Mouse (Mus musculus) heart, embryonic 10.5 days (tissue): Measurements from ENCODE around the gene C8a. TPM values are rescaled to one million over a fixed set of nuclear protein-coding genes. Genes with fewer than 3 reads are reported as not detected.

ENCODE experiments used
- DNase-seq: peaks from one replicate; pipeline ENCODE4 v3.0.0-alpha.2; 2017; ENCODE audit warnings: low spot score
- H3K27ac ChIP-seq: fragments of 300-500 bp; sonication (generic); 2 replicates; pipeline ENCODE4 v1.5.1; 2016; ENCODE audit warnings: mild to moderate bottlenecking
- H3K27me3 ChIP-seq: fragments of 300-500 bp; sonication (generic); 2 replicates; pipeline ENCODE4 v1.6.1; 2016; ENCODE audit warnings: mild to moderate bottlenecking; ENCODE audit not compliant: poor library complexity, insufficient read depth, severe bottlenecking
- H3K36me3 ChIP-seq: fragments of 300-500 bp; sonication (generic); 2 replicates; pipeline ENCODE4 v1.6.1; 2016; ENCODE audit warnings: mild to moderate bottlenecking, moderate library complexity
- H3K4me1 ChIP-seq: fragments of 300-500 bp; sonication (generic); 2 replicates; pipeline ENCODE4 v1.6.1; 2016; ENCODE audit warnings: mild to moderate bottlenecking
- H3K4me3 ChIP-seq: fragments of 300-500 bp; sonication (generic); 2 replicates; pipeline ENCODE4 v1.5.1; 2016; ENCODE audit warnings: mild to moderate bottlenecking, moderate library complexity
- H3K9me3 ChIP-seq: fragments of 300-500 bp; sonication (generic); 2 replicates; pipeline ENCODE4 v1.6.1; 2016; ENCODE audit warnings: mild to moderate bottlenecking, moderate library complexity
- WGBS: fragments of 180-500 bp; shearing (Covaris S2); methylation state at CpG from one replicate; pipeline ENCODE4 v1.1.7; 2016; 5-methylcytosine and 5-hydroxymethylcytosine counted together
- polyA plus RNA-seq: library from polyadenylated mRNA; unstranded; fragments of >200 nt; fragmentation: Nextera tagmentation; extraction: Ambion mirVana; gene quantifications from 2 replicates; pipeline ENCODE4 v1.2.1, GENCODE M21; 2016

Gene C8a
- polyA plus RNA-seq, 1 experiment from 2014 or later = 1.1 TPM

GRCm38 (mm10) chr4:104887486-104887885, 11.3 kb upstream of the C8a start:
- Histone ChIP-seq H3K4me3 (no peak overlapping the region), H3K4me1 (peaks cover 7% of the 10 kb centered on the region), H3K36me3 (no peaks in the 10 kb centered on the region), H3K27ac (no peak overlapping the region), H3K27me3 (peaks cover 14% of the 10 kb centered on the region; the same call in 1 of the 2 replicates), H3K9me3 (no peaks in the 10 kb centered on the region)
- 79% methylated on average over 9 of the region's 9 CpGs for WGBS
- DNase-seq = no peak

GRCm38 (mm10) chr4:104875832-104876231, 366 bp downstream of the C8a start:
- Histone ChIP-seq H3K27me3 (no peaks in the 10 kb centered on the region), H3K36me3 (no peaks in the 10 kb centered on the region), H3K9me3 (no peaks in the 10 kb centered on the region), H3K4me3 (no peak overlapping the region), H3K4me1 (no peaks in the 10 kb centered on the region), H3K27ac (no peak overlapping the region)
- WGBS = 68% methylated on average over 4 of the region's 4 CpGs
- no peak for DNase-seq

- WGBS = 85% methylated on average over 5 of the region's 5 CpGs
- no peak for DNase-seq
- Histone ChIP-seq H3K4me1 (no peaks in the 10 kb centered on the region), H3K27ac (no peak overlapping the region), H3K4me3 (no peak overlapping the region), H3K36me3 (no peaks in the 10 kb centered on the region), H3K27me3 (no peaks in the 10 kb centered on the region; the same call in 1 of the 2 replicates), H3K9me3 (no peaks in the 10 kb centered on the region)
Measured at GRCm38 (mm10) chr4:104870196-104870595, 6.0 kb downstream of the C8a start.

GRCm38 (mm10) chr4:104869581-104869980, 6.6 kb downstream of the C8a start:
- no peaks in the 10 kb centered on the region for H3K36me3 ChIP-seq
- H3K27ac ChIP-seq = no peak overlapping the region
- H3K9me3 ChIP-seq = no peaks in the 10 kb centered on the region
- no peaks in the 10 kb centered on the region; the same call in 1 of the 2 replicates for H3K27me3 ChIP-seq
- no peak for DNase-seq
- H3K4me1 ChIP-seq = no peaks in the 10 kb centered on the region
- no peak overlapping the region for H3K4me3 ChIP-seq

GRCm38 (mm10) chr4:104864397-104864796, 11.8 kb downstream of the C8a start:
- H3K27me3 ChIP-seq = no peaks in the 10 kb centered on the region
- H3K4me1 ChIP-seq = no peaks in the 10 kb centered on the region
- H3K9me3 ChIP-seq = no peaks in the 10 kb centered on the region
- no peak overlapping the region for H3K4me3 ChIP-seq
- 84% methylated on average over 1 of the region's 1 CpGs for WGBS
- DNase-seq = no peak
- no peaks in the 10 kb centered on the region for H3K36me3 ChIP-seq
- no peak overlapping the region for H3K27ac ChIP-seq

GRCm38 (mm10) chr4:104861241-104861640, 15.0 kb downstream of the C8a start:
- H3K4me1 ChIP-seq = no peaks in the 10 kb centered on the region
- H3K36me3 ChIP-seq = no peaks in the 10 kb centered on the region
- no peak overlapping the region for H3K4me3 ChIP-seq
- no peak overlapping the region for H3K27ac ChIP-seq
- H3K27me3 ChIP-seq = no peaks in the 10 kb centered on the region
- 79% methylated on average over 8 of the region's 8 CpGs for WGBS
- no peak for DNase-seq
- H3K9me3 ChIP-seq = no peaks in the 10 kb centered on the region

- WGBS = 65% methylated on average over 4 of the region's 4 CpGs
- Histone ChIP-seq H3K4me3 (no peak overlapping the region), H3K4me1 (no peaks in the 10 kb centered on the region), H3K27me3 (no peaks in the 10 kb centered on the region), H3K36me3 (no peaks in the 10 kb centered on the region), H3K27ac (no peak overlapping the region), H3K9me3 (no peaks in the 10 kb centered on the region)
- DNase-seq = no peak
Measured at GRCm38 (mm10) chr4:104857823-104858222, 18.4 kb downstream of the C8a start.

GRCm38 (mm10) chr4:104857029-104857428, 19.2 kb downstream of the C8a start, which contains the start of gene Gm17662:
TSS of gene Gm17662 (plus strand) at chr4:104857329.
- Histone ChIP-seq H3K4me1 (no peaks in the 10 kb centered on the region), H3K9me3 (no peaks in the 10 kb centered on the region), H3K27me3 (no peaks in the 10 kb centered on the region), H3K27ac (no peak within 1 kb of the TSS), H3K4me3 (no peak within 1 kb of the TSS), H3K36me3 (no peaks in the 10 kb centered on the region)
- 58% methylated on average over 1 of the region's 1 CpGs for WGBS
- no peak for DNase-seq

GRCm38 (mm10) chr4:104855216-104855615, 21.0 kb downstream of the C8a start:
- Histone ChIP-seq H3K27ac (no peak overlapping the region), H3K4me3 (no peak overlapping the region), H3K4me1 (no peaks in the 10 kb centered on the region), H3K9me3 (no peaks in the 10 kb centered on the region), H3K27me3 (no peaks in the 10 kb centered on the region), H3K36me3 (no peaks in the 10 kb centered on the region)
- 81% methylated on average over 2 of the region's 2 CpGs for WGBS
- DNase-seq = no peak

- no peaks in the 10 kb centered on the region for H3K36me3 ChIP-seq
- H3K4me3 ChIP-seq = no peak overlapping the region
- no peaks in the 10 kb centered on the region for H3K9me3 ChIP-seq
- no peaks in the 10 kb centered on the region for H3K4me1 ChIP-seq
- no peaks in the 10 kb centered on the region for H3K27me3 ChIP-seq
- DNase-seq = no peak
- no peak overlapping the region for H3K27ac ChIP-seq
- WGBS = 72% methylated on average over 4 of the region's 4 CpGs
Measured at GRCm38 (mm10) chr4:104843546-104843945, 32.7 kb downstream of the C8a start.

GRCm38 (mm10) chr4:104842204-104842603, 34.0 kb downstream of the C8a start:
- Histone ChIP-seq H3K27ac (no peak overlapping the region), H3K9me3 (no peaks in the 10 kb centered on the region), H3K36me3 (no peaks in the 10 kb centered on the region), H3K4me3 (no peak overlapping the region), H3K4me1 (no peaks in the 10 kb centered on the region), H3K27me3 (no peaks in the 10 kb centered on the region)
- WGBS = 92% methylated on average over 5 of the region's 5 CpGs
- DNase-seq = no peak

GRCm38 (mm10) chr4:104838342-104838741, 37.9 kb downstream of the C8a start:
- no peaks in the 10 kb centered on the region for H3K36me3 ChIP-seq
- no peaks in the 10 kb centered on the region for H3K9me3 ChIP-seq
- no peak for DNase-seq
- no peak overlapping the region for H3K4me3 ChIP-seq
- H3K27ac ChIP-seq = no peak overlapping the region
- no peaks in the 10 kb centered on the region for H3K4me1 ChIP-seq
- H3K27me3 ChIP-seq = no peaks in the 10 kb centered on the region
- WGBS = 81% methylated on average over 2 of the region's 2 CpGs

GRCm38 (mm10) chr4:104835096-104835495, 41.1 kb downstream of the C8a start:
- H3K27ac ChIP-seq = no peak overlapping the region
- H3K4me1 ChIP-seq = no peaks in the 10 kb centered on the region
- 56% methylated on average over 5 of the region's 5 CpGs for WGBS
- no peaks in the 10 kb centered on the region for H3K9me3 ChIP-seq
- peak; percentile 19 for DNase-seq
- H3K4me3 ChIP-seq = no peak overlapping the region
- no peaks in the 10 kb centered on the region for H3K36me3 ChIP-seq
- no peaks in the 10 kb centered on the region for H3K27me3 ChIP-seq

- Histone ChIP-seq H3K27ac (no peak overlapping the region), H3K36me3 (no peaks in the 10 kb centered on the region), H3K4me1 (no peaks in the 10 kb centered on the region), H3K9me3 (no peaks in the 10 kb centered on the region), H3K4me3 (no peak overlapping the region), H3K27me3 (no peaks in the 10 kb centered on the region; the same call in 1 of the 2 replicates)
- 79% methylated on average over 5 of the region's 5 CpGs for WGBS
- DNase-seq = no peak
Measured at GRCm38 (mm10) chr4:104828939-104829338, 47.3 kb downstream of the C8a start.
